Mouse (Mus musculus) A20 (cell line): ENCODE data around the gene Ankrd39.

Source experiments
- DNase-seq: peaks from one replicate; pipeline ENCODE4 v3.0.0-alpha.2; 2011; ENCODE audit warnings: low read depth, low spot score

Ankrd39 gene

DNA sequence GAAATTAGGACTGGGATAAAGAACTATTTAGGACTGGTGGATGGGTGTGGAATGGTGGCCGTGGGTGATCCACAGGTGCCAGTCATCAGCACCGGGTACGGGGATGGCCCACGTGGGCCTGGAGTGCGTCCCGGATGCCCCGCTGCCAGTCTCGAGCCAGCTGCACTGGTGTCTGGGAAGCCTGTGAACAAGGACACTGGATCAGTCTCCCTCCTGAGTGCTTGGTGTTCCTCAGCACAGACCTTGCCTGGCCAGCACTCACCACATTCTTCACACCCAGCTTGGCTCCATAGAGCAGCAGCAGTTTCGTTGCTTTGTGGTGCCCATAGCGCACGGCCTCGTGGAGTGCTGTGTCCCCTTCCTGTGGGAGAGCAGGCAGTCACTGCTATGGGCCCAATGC, 15.8 kb downstream of the Ankrd39 start:
- no peak for DNase-seq

DNA sequence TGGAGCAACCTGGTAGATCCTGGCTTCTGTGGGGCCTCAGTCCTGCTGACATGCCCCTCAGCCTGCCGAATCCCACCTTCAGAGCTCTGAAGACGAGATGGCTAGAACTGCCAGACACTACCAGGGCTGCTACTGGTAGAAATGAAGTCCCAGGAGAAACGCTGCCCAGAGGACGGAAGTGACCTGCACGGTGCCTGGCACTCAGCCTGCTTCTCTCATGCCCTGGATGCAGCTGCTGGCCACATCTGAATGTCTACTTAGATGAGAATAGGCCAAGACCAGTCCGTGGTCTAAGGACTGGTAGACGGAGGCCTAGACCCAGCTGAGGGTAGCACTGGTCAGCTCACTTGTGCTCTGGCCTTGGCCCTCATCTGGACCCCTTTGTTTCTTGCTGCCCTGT, 16.3 kb downstream of the Ankrd39 start:
- no peak for DNase-seq

DNA sequence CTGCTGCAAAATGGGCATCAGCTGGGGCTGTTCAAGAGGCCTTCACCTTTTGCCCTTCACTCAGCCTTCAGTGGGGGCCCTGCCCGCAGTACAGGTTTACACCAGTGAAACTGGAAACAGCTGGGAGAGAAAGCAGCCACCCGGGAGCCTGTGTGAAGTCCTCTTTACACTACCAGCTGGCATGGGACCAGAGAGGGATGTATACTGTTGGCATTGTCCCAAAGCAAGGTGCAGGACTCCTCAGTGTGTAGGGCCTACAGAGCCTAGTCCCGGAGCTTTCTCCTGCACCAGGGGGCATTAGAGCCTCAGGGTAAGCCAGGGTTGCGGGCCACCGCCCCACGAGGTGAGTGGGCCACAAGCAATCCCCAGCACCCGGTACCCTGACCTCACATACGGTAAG, 16.8 kb downstream of the Ankrd39 start:
- DNase-seq = no peak

DNA sequence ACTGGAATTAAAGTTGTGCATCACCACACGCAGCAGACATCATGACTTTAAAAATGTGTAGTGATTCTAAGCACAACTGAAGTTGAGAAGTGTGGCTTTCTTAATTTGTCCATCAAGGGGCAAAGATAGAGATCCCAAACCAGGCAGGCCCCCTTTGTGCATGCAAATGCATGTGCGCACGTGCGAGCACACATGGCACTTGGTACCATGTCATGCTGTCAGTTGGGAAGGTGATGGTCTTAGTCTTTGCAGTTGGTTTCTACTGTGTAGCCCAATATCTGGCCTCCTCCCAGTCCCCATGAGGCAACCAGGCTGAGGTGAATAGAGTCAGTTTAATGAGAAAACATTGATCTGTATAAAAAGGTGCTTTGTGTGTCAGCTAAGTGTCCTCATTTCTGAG, 17.4 kb downstream of the Ankrd39 start:
- no peak for DNase-seq

DNA sequence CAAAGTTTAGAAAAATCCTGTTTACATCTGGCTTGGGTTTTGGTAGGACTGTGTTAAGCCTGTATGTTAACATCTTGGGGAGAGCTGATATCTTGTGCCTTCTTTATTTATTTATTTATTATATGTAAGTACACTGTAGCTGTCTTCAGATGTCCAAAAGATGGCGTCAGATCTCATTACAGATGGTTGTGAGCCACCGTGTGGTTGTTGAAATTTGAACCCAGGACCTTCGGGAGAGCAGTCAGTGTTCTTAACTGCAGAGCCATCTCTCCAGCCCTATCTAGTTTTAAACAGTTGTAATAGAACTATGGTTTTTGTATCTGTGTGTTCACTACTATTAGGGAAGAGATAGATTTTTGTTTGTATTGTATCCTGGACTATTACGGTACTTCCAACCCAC, 18.0 kb downstream of the Ankrd39 start:
- DNase-seq = no peak

DNA sequence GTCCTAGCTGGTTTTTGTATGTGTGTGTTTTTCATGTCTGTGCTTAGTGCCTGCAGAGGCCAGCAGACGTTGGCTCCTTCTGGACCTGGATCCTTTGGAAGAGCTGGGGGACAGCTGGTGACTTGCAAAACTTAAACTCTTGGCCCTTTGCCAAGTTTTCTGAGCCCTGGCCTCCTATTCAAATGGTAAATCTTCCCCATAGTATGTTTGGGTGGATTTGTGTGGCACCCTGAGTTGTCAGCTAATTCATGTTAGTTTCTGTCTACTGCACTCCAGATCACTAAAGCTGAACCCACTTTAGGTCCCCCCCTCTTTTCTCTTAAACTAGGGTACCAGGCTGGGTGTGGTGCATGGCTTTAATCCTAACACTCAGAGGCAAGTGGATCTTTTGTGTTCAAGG, 18.9 kb downstream of the Ankrd39 start:
- no peak for DNase-seq

DNA sequence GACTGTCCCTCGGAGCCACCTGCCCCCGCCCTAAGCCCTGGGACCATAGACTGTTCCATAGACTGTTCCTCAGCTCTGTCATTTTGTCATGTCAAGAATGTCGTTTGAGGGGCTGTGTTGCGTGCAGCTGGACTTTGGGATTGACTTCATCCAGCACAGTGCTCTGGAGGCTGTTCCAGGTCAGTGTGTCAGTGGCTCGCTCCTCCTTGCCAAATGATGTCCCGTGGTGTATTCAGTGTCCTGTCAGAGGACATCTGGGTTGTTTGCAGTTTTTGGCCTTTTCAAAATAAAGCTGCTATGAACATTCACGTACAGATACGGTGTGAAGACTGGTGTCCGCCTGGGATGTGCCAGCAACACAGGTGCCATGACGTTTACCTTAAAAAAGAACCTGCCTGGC, 20.3 kb downstream of the Ankrd39 start:
- no peak for DNase-seq

DNA sequence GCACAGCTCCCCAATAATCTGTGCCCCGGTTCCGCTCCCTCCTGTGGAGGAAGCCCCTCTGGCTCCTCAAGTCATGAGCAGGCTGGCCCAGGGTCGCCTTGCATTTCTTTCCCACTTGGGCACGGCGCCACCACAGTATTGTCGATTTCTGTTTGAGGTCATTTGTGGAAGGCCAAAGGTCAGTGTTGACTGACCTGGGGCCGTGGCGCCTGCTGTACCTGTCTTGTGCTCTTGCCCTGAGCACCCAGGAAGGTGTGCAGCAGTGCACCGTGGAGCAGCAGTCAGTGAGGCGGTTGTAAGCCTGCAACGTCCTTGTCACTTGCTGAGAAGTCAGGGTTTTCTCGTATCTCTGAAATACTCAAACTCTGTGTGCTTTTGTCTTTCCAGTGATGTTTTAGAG, 21.5 kb downstream of the Ankrd39 start:
- no peak for DNase-seq

DNA sequence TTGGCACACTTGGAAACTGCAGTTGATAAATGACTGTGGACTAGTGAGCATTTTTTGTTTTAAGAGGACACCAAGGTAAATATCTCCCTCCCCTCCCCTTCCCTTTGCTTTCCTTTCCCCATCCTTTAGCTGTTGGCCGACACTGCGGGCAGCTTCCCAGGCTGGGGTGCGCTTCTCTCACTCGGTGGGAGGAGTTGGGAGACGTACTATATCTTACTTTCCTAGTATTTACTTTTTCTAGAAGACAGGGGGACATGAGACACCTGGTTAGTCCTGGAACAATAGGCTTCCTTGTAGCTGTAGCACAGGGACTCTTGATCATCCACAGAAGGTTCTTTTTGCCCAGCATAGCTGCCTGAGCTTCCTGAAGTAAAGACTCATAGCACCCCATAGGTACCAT, 23.2 kb downstream of the Ankrd39 start:
- no peak for DNase-seq

DNA sequence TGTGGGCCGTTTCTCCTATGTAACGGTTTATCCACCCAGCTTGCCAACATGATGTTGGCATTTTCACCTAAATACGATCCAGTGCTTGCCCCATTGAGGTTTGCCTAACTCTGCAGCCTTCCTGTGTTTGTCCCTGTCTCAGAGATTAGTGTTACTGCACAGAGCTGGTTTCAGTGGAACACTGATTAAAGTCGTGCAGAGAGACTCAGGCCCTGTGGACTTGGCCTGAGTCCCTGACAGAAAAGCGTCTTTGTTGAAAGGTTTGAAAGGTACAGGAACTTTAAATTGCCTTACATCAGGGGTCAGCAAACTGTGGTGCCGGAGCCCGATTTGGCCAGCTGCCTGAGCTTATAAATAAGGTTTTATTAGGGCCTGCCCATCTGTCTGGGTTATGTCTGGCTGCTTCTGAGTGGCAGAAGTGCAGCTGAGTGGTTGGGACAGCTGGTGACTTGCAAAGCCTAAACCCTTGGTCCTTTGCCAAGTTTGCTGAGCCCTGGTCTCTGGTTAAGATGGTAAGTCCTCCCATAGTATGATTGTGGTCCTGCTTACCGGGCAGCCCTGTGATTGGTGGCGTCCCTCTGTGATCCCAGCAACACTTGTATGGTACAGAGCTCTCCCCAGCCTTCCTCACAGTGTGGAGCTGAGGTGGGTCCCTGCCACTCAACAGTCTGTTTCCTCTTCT, 23.8 kb downstream of the Ankrd39 start:
- no peak for DNase-seq

DNA sequence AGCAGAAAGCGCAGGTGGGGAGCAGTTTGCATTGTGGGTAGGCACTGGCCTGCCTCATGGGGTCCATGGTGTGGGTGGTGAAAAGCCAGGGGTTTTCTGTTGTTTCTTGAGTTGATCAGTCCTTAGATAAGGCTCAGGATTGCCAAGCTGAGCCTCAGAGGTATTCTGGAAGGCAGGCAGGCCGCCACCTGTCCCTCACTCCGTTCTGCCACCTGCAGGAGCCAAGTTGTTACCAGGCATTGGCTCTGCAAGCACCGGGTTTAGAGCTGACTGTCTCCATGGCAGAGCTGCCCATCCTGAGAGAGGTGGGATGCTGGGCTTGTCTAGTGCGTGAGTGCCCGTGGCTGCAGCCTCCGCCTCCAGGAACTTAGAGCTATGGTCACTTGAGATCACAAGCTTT, 25.0 kb downstream of the Ankrd39 start:
- no peak for DNase-seq

DNA sequence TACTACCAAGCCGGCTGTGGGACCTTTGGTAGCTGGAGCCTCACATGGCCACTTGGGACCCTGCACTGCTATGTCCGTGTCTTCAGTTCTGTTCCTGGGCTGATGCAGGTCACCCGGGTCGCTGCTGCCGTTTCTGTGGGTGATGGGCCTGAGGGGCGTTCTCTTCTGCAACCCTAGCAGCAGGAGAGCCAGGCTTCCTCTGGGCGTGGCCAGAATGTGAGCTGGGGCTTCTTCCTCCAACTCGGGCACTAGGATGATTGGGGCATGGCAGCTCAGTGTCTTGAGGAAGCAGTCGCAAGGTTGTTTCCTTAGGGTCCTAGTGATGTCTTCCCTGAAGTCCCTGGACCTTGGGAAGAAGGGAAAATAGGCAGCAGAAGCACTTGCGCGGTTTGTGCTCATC, 27.6 kb downstream of the Ankrd39 start:
- DNase-seq = no peak

DNA sequence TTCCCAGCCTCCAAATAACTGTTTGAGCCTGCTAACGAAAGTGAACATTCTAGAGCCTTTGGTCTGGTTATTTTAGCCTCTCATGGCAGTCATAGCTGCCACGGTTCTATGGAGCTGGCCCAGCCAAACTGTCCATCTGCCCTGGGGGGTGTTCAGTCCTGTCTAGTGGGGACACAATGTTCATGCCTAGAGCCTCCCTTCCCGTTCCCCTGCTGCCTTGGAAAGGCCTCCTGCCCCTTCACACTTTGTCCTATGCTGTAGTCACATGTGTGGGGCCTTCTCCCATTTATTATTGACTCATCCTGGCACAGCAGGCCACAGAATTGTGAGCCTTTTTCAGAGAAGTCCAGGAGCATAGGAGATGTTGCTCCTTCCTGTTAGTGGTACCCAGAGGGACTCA, 29.0 kb downstream of the Ankrd39 start:
- DNase-seq = no peak

DNA sequence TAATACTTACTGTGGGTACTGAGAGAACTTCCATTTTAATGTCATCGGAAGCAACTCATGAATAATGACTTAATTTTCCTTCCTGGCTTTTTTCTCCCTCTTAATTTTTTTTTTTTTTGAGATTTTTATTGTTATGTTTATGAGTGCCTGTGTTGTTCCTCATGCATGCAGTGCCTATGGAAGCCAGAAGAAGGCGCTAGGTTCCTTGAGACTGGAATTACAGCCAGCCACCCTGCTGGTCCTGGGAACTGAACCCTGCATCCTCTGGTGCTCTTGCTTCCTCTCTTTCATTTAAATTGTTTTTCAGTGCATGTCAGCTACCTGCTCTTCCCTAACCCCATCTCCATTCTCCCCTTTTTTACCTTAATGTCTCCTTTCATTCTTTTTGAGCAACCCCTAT, 33.5 kb downstream of the Ankrd39 start:
- peak; percentile 50 for DNase-seq

DNA sequence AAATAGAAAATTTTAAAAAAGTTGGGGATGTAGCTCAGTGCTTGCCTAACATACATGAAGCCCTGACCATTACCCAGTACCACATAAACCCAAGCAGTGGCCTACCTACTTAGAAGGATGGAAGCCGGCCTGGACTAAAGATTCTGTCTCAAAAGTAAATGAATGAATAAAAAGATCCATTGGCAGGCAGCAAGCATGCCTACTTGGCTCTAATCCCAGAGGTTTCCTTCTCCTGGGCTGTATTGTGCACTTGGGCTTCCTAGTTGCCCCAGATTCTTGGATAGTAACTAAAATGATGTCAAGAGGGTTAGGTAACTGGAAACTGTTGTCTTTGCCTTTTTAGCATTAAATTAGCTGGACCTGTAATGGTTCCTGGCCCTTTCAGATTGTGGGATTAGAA, 33.9 kb downstream of the Ankrd39 start:
- peak; percentile 15 for DNase-seq

DNA sequence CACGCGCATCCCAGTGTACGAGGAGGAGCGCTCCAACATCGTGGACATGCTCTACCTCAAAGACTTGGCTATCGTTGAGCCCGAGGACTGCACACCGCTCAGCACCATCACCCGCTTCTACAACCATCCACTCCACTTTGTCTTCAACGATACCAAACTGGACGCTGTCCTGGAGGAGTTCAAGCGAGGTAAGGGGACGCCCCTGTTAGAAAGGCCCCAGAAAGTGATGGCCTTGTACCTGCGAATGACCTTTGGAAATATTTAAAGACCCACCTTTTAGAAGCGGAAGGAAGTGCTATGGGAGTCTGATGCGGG, 34.3 kb downstream of the Ankrd39 start:
- DNase-seq = no peak

DNA sequence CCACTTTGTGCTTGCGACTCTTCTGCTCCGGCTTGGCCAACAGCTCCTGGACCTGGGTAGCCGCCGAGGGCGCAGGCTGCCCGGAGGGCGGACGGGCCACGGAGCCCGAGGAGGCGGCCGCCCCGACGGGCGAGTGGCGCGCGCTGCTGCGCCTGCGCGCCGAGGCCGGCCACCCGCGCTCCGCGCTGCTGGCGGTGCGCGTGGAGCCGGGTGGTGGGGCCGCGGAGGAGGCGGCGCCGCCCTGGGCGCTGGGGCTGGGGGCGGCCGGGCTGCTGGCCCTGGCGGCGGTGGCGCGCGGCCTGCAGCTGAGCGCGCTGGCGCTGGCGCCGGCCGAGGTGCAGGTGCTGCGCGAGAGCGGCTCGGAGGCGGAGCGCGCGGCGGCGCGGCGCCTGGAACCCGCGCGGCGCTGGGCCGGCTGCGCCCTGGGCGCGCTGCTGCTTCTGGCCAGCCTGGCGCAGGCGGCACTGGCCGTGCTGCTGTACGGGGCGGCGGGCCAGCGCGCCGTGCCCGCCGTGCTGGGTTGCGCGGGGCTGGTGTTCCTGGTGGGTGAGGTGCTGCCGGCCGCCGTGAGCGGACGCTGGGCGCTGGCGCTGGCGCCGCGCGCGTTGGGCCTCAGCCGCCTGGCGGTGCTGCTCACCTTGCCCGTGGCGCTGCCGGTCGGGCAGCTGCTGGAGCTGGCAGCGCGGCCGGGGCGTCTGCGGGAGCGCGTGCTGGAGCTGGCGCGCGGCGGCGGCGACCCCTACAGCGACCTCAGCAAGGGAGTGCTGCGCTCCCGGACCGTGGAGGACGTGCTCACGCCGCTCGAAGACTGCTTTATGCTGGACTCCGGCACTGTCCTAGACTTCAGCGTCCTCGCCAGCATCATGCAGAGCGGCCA, 34.9 kb downstream of the Ankrd39 start:
- peak; percentile 80 for DNase-seq

DNA sequence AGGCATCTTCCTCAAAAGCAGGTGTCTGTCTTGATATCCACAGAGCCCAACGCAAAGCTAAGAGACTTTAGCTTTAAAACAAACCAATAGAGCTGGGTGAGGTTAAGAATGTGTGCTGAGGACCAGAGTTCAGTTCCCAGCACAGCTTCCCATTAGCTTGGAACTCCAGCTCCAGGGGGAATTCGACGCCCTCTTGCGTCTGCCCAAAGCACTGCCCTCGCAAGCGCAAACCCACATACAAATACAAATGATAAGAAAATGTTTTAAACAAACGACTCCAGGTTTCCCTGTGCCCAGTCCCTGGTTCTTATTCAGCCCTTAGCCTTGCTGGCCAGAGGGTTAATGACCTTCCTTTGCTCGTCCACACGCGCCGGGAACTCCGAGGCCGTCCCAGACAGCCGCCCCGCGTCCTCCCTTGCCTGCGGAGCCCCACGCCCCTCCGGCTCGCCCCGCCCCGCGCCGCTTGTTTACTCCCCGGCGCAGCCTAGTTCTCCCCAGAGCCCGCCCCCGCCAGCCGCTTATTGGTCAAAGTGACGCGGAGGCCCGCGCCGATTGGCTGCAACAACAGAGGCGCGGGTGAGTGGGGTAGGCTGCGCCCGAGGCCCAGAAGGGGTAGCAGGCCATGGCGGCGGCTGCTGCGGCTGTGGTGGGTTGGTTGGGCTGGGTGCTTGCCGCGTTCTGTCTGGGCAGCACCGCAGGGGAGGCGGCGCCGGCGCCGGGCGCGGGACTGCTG, 35.8 kb downstream of the Ankrd39 start, which contains the start of gene Cnnm3:
Cnnm3 (plus strand) TSS at position 579 of the 733 bp plus-strand sequence.
- peak; percentile 98 for DNase-seq

DNA sequence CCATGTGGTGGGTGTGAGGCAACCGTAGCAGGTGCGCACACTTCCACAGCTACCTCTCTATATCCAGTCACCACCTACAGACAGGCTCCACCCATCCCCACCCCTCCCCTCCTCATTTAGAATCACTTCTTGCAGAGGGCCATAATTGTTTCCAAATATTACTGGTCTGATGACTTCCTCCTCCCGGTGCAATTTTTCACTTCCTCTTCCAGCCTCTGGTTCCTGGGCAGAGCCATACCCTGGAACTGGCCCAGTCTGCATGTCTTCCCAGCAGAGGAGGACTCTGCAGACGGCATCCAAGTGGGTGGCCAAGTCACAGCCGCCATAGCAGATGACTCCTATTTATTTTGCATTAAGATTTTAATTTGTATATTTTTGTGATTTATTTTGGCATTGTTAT, 39.0 kb downstream of the Ankrd39 start:
- peak; percentile 61 for DNase-seq

DNA sequence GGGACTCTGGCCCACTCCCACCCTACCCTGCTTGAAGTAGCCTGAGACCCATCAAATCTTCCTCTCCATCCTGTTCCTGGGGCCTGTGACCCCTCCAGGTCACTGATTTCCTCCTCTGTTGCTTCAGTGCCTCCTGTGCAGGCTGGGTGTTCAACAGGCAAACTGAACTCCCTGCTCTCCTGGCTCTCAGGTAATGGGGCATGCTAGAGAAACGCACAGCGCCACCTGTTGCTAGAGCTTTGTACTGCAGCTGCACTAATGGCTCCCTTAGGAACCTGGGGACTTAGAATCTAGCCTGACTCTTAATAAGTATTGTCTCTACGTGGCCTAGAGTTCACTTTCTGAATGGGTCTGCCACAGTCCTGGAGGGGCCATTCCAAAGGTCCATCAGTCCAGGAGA, 46.0 kb downstream of the Ankrd39 start:
- DNase-seq = peak; percentile 74

DNA sequence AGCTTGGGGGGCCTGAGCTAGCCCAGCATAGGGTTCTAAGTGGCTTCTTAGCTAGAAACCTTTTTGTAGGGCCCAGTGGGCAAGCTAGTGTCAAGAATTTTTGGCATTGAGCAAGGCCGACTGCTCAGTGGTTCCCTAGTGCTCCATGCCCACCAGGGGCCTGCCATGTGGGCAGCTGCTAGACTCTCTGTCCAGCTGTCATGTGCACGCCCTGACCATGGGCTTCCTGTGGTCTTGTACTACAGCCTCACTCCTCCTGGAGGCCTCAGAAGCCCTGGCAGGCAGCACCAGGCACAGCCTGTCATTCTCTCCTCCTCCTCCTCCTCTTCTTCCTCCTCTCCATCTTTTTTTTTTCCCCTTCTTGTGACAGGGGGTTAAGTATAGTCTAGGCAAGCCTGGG, 49.9 kb downstream of the Ankrd39 start:
- no peak for DNase-seq

DNA sequence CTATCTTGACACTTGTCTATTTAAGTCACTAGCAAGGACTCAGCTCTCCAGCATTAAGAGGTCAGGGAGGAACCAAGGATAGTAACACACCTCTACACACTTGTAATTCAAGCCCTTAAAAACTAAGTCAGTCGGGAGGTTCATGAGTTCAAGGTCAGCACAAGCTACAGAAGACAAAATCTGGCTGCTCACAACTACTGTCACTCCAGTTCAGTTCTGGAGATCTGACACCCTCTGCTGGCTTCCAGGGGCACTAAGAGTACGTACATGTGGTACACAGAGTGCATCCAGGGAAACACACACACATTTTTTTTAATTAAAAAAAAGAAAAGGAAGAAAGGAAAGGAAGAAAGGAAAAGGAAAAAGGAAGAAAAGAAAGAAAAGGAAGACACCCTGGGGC, 50.5 kb downstream of the Ankrd39 start:
- no peak for DNase-seq

DNA sequence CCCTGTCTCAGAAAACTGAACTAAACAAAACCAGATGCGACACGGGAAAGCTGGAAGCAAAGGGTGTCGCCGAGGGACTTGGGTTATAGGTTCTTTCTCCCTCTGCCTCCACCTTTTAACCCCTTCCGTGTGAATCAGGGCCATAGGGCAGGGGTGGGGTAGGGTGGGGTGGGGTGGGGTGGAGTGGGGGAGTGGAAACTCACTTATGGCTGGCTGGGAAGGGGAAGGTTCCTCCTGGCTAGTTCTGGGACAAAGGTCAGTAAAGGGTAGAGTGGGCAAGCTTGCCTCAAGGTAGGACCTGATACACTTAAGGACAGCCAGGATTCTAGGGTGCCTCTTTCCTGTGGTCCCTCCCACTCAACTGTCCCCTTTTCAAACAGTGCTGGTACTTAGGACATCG, 53.9 kb downstream of the Ankrd39 start:
- DNase-seq = no peak
